Mouse (Mus musculus) lung, adult 2 months (tissue): ENCODE data around the gene Fggy. TPM values are rescaled to one million over a fixed set of nuclear protein-coding genes. Genes with fewer than 3 reads are reported as not detected.

ENCODE experiments used
- DNase-seq: peaks from one replicate; pipeline ENCODE4 v3.0.0; 2022
- H3K4me1 ChIP-seq: fragments of 200-500 bp; 2 replicates; pipeline ENCODE4 v1.6.1; 2011; ENCODE audit warnings: low read length; ENCODE audit not compliant: control insufficient read depth, insufficient read depth
- H3K4me3 ChIP-seq: fragments of 200-500 bp; replicated peaks from 2 replicates; pipeline ENCODE3; 2011; ENCODE audit warnings: low read depth, mild to moderate bottlenecking, control low read depth, low read length; ENCODE audit errors: extremely low read depth
- CTCF ChIP-seq: fragments of 200-500 bp; IDR thresholded peaks from 2 replicates; pipeline ENCODE4 v1.5.1; 2011; ENCODE audit warnings: mild to moderate bottlenecking, low read length, control low read depth; ENCODE audit not compliant: insufficient read depth
- POLR2A ChIP-seq: fragments of 200-500 bp; IDR thresholded peaks from 2 replicates; pipeline ENCODE4 v1.6.1; 2011; ENCODE audit warnings: low read depth, mild to moderate bottlenecking, control low read depth, low read length, borderline replicate concordance; ENCODE audit errors: extremely low read depth
- WGBS: fragments of 180-500 bp; shearing (Covaris S2); methylation state at CpG from one replicate; pipeline ENCODE4 v1.1.7; 2018; 5-methylcytosine and 5-hydroxymethylcytosine counted together
- polyA plus RNA-seq: library from polyadenylated mRNA; depleted of rRNA; stranded (reverse); fragments of >200 nt; gene quantifications from 2 replicates; pipeline ENCODE4 v1.2.3, GENCODE M21; 2012

Fggy gene
- polyA plus RNA-seq, 1 experiment = 5.3 TPM

DNA sequence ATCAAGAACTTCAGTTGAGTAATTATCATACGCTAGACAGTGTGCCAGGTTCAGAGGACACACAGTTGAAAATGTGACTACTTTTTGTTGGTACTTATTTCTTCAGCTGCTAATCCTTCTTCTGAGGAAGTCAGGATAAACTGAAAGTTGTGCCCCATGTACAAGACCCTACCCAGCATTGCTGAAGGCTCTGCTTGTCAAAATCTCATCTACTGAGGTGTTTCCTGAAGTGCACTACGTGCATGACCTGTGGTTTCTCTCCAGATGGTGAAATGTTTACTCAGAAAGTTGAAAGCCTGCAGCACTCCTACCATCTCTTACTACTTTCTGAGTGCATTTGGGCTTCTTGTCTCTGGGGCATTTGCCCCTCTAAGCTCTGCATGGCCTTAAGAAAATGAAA, 208.1 kb downstream of the Fggy start:
- no peak overlapping the region for H3K4me3 ChIP-seq
- DNase-seq = no peak
- H3K4me1 ChIP-seq = no peaks in the 10 kb centered on the region
- WGBS = 64% methylated on average over 2 of the region's 2 CpGs
- TF ChIP-seq POLR2A (no peak), CTCF (no peak)

DNA sequence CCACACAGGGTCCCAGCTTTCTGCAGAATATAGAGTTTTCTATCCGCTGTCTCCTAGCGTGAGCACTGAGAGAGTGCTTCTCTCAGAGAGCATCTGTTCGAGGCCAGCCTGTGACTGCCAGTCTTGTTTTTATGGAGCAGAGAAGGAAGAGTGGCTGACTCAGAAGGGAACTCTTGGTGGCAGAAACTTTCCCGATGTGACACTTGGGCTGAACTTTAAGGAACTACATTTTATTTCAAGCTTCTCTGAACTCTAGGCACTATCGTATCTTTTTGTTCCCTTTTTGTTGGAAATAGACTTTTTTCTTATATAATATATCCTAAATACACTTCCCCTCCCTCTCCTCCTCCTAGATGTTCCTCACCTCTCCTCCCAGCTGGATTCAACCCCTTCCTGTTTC, 213.2 kb downstream of the Fggy start:
- 85% methylated on average over 5 of the region's 5 CpGs for WGBS
- Histone ChIP-seq H3K4me1 (no peaks in the 10 kb centered on the region), H3K4me3 (no peak overlapping the region)
- DNase-seq = no peak
- TF ChIP-seq POLR2A (no peak), CTCF (no peak)

DNA sequence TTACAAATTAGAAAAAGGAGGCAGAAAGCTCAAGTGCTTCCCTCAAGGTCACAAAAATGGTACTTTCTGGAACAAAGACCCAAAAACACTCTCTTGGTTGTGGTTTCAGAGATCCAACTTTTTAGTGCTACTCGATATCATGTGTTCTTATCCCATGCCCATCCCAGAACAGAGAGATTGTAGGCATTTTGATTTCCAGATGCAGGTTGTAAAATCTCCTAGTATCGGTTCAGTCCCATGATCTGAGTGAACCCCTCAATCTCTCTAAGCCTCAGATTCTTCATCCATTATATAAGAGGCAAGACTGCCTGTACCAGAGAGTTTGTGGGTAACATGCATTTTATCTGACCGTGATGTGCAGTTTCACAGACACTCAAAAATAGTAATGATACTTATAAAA, 214.2 kb downstream of the Fggy start:
- DNase-seq = no peak
- Histone ChIP-seq H3K4me3 (no peak overlapping the region), H3K4me1 (no peaks in the 10 kb centered on the region)
- no peak for TF ChIP-seq POLR2A
- no peak for TF ChIP-seq CTCF
- 98% methylated on average over 3 of the region's 3 CpGs for WGBS

DNA sequence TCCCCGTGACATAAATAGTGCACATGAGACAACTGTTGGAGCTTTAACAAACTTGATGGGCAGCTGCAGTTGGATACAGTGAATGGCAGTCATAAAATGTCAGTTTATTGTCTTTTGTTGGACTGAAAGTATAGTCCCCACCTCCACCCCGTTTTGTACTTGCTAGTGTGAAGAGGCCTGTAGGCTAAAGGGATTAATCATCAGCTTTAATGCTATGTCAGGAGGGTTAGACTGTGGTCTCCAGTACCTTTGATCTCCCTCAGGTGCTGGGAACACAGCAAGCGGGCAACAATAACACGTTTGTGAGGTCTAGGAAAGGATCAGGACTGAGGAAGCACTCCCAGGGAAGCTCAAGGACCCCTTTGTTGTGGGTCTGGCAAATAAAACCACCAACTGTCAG, 214.6 kb downstream of the Fggy start:
- Histone ChIP-seq H3K4me1 (no peaks in the 10 kb centered on the region), H3K4me3 (no peak overlapping the region)
- TF ChIP-seq CTCF = no peak
- no peak for TF ChIP-seq POLR2A
- 73% methylated on average over 4 of the region's 4 CpGs for WGBS
- DNase-seq = no peak

DNA sequence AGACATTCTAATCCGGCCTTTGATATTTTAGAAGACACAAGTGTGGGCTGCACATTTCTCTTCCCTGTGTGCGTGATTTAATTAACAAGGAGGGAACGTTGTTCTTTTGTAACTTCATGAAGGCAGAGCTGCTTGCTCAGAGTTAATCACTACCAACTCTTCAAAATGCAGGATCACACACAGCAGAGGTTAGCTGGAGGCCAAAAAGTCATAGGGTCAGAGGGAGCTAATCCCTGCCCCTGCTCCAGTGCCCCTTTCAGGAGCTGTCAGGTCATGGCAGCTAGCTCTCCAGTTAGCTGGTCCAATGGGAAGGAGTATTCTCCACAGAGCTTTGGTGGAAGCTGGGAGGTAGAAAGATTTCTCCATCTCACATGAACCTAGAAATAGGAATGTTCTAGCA, 215.4 kb downstream of the Fggy start:
- WGBS = 77% methylated on average over 3 of the region's 3 CpGs
- TF ChIP-seq CTCF (no peak), POLR2A (no peak)

DNA sequence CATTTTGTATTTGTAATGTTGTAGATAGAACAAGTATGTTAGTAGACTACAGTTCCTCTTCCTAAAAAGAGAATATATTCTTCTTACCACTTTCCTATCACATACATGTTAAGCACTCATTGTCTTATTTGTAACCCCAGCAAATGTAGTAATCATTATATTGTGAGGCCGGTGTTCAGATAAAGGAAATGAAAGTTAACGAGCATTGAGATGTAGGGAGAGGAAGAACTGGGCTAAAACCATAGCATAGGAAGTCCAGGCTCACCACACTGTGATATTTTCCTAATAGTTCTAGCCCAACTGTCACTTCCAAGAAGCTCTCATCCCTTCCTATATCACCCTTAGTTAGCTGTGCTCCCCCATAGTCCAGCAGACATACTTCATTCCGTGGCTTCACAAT, 218.3 kb downstream of the Fggy start:
- 59% methylated on average over 3 of the region's 3 CpGs for WGBS
- no peak for TF ChIP-seq CTCF
- TF ChIP-seq POLR2A = no peak
- DNase-seq = no peak
- Histone ChIP-seq H3K4me1 (no peaks in the 10 kb centered on the region), H3K4me3 (no peak overlapping the region)

More for the DNA sequence above, 215.4 kb downstream of the Fggy start:
- Histone ChIP-seq H3K4me1 (no peaks in the 10 kb centered on the region), H3K4me3 (no peak overlapping the region)
- no peak for DNase-seq

DNA sequence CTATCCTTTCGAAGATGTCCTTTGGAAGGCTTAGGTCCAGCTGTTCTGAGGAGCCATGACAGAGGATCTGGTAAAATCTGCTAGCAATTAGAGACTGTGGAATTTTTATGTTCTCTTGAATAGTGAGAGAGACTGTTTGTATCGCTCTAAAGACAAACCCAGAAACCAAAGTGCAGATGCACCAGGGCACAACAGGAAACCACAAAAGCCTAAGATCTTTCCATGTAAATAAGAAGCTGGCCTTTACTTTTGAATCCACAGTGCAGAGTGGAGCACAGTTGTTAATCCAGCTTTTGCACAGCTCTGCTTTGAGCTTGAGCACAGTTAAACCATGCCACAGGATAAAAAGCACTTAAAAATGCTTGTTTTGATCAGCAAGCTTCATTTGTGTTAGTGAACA, 220.5 kb downstream of the Fggy start:
- no peak for TF ChIP-seq POLR2A
- no peak for TF ChIP-seq CTCF
- WGBS = 84% methylated on average over 2 of the region's 2 CpGs
- H3K4me1 ChIP-seq = no peaks in the 10 kb centered on the region
- H3K4me3 ChIP-seq = no peak overlapping the region
- DNase-seq = no peak

DNA sequence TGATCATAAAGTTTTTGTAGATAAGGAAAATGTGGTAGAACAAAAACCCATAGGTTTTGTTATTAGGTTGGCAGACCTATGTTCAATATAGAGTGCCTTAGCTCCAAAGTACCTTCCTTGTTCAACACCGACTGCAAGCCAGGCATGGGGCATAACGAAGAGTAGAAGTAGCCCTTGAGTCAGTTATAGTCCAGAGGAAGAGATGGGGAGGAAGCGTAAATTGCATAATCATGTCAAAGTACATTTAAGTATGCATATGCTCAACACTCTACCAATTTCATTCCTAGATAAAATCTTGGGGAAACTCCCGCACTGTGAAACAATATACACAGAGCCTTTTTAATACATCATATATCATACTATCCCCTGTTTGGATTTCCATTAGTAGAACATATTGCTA, 221.2 kb downstream of the Fggy start:
- 80% methylated on average over 4 of the region's 4 CpGs for WGBS
- Histone ChIP-seq H3K4me1 (no peaks in the 10 kb centered on the region), H3K4me3 (no peak overlapping the region)
- DNase-seq = no peak
- TF ChIP-seq CTCF (no peak), POLR2A (no peak)

DNA sequence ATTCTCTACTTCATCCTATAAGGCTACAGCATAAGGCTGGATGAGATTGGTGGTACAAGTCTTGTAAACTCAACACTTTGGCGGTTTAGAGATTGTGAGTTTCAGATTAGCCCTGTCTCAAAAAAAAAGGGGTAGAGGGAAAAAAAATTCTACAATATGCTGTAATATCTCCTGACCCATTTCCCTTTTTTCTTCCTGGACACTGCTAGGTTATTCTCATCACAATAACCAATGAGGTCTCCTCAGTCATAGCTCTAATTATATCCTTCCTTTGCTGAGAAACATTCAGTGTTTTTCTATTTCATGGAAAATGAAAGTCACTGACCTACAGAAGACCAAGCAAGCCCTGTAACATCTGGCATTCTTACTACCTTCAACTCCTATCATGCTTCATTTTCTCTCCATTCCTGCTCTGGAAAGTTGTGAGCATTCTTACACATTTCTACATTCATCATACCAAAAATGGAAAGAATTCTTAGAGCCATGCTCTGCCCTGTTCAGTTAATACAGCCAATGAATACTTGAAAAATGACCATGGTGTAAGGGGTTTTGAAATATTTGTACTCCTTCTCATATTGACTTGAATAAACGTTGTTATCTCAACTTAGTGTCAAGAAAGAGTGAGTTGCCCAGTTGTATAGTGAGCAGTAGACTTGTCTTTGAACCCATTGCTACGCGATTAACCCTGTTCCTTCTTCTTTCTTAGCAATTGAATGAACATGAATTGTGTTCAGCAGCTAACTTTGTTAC, 227.0 kb downstream of the Fggy start:
- TF ChIP-seq POLR2A (no peak), CTCF (no peak)
- WGBS = 67% methylated on average over 4 of the region's 4 CpGs
- Histone ChIP-seq H3K4me3 (no peak overlapping the region), H3K4me1 (no peaks in the 10 kb centered on the region)
- no peak for DNase-seq

DNA sequence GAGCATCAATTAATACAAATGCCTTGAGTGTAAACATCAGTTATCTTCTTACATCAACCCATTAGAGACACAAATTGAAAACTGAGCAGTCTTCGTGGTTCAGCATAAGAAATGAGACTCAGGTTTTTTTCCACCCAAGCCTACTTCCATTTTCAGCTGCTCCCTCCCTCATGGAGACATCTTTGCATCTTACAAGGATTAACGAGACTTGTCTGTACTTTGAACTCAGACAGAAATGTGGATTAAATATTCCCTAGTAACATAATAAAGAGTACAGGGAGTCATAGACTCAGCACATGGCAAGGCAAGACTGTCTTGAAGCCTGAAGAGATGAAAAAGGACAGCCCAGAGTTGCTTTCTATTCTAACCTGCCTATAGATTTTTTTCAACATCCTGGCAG, 230.3 kb downstream of the Fggy start:
- H3K4me3 ChIP-seq = no peak overlapping the region
- DNase-seq = no peak
- WGBS = 73% methylated on average over 2 of the region's 2 CpGs
- no peaks in the 10 kb centered on the region for H3K4me1 ChIP-seq
- no peak for TF ChIP-seq CTCF
- TF ChIP-seq POLR2A = no peak

DNA sequence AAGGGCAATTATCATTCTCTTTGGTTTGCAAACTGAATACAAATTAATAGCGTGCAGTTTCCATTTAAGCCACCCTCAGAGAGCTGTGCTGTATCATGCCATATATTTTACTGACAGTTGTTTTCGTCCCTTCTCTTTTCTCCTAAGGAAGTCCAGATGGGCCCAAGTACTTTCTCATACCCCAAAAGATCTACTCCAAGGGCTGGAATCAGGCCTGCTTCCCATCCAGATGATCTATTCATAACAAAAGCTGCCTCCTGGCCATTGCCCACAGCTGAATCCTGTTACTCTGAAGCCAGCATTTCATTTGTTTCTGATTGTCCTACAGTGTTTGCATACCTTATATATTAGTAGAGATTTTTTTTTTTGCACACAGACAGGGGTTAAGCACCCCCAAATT, 231.6 kb downstream of the Fggy start:
- 78% methylated on average over 2 of the region's 2 CpGs for WGBS
- no peak overlapping the region for H3K4me3 ChIP-seq
- TF ChIP-seq POLR2A (no peak), CTCF (no peak)
- no peak for DNase-seq
- H3K4me1 ChIP-seq = no peaks in the 10 kb centered on the region
